Mouse (Mus musculus) lung, adult 2 months (tissue): ENCODE data around the gene Fam3c. TPM values are rescaled to one million over a fixed set of nuclear protein-coding genes. Genes with fewer than 3 reads are reported as not detected.
"Not testable (repeated sequence)": the region's sequence is repeated elsewhere in the genome, so short reads cannot be mapped to it uniquely, and the experiment has no call there.

Experiments
- DNase-seq: peaks from one replicate; pipeline ENCODE4 v3.0.0; 2022
- H3K4me1 ChIP-seq: fragments of 200-500 bp; 2 replicates; pipeline ENCODE4 v1.6.1; 2011; ENCODE audit warnings: low read length; ENCODE audit not compliant: control insufficient read depth, insufficient read depth
- H3K4me3 ChIP-seq: fragments of 200-500 bp; replicated peaks from 2 replicates; pipeline ENCODE3; 2011; ENCODE audit warnings: low read depth, mild to moderate bottlenecking, control low read depth, low read length; ENCODE audit errors: extremely low read depth
- CTCF ChIP-seq: fragments of 200-500 bp; IDR thresholded peaks from 2 replicates; pipeline ENCODE4 v1.5.1; 2011; ENCODE audit warnings: mild to moderate bottlenecking, low read length, control low read depth; ENCODE audit not compliant: insufficient read depth
- POLR2A ChIP-seq: fragments of 200-500 bp; IDR thresholded peaks from 2 replicates; pipeline ENCODE4 v1.6.1; 2011; ENCODE audit warnings: low read depth, mild to moderate bottlenecking, control low read depth, low read length, borderline replicate concordance; ENCODE audit errors: extremely low read depth
- WGBS: fragments of 180-500 bp; shearing (Covaris S2); methylation state at CpG from one replicate; pipeline ENCODE4 v1.1.7; 2018; 5-methylcytosine and 5-hydroxymethylcytosine counted together
- polyA plus RNA-seq: library from polyadenylated mRNA; depleted of rRNA; stranded (reverse); fragments of >200 nt; gene quantifications from 2 replicates; pipeline ENCODE4 v1.2.3, GENCODE M21; 2012; rRNA removed

The Fam3c gene
- polyA plus RNA-seq, 1 experiment: 9.1 TPM

DNA sequence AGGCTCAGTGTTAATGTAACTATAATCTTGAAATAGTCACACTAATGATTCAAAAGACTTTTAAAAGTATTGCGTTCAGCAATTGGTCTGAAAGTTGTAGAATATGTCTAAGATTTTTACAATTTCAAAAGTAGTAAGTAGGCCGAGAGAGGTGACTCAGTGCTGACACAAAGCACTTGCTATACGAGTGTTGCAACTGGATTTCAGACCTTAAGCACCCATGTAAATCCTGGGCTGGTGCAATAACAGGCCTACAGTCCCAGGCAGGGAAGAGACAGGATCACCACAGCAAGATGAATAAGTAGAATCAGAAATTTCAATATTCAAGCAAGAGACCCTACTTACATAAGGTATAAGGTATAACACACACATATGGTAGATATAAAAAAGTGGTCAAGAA is 78.1 kb downstream of the Fam3c start:
- DNase-seq: no peak
- 81% methylated on average over 3 of the region's 3 CpGs for WGBS
- no peak overlapping the region for H3K4me3 ChIP-seq
- H3K4me1 ChIP-seq: no peaks in the 10 kb centered on the region; the same call in 1 of the 2 replicates
- no peak for TF ChIP-seq CTCF
- TF ChIP-seq POLR2A: no peak

DNA sequence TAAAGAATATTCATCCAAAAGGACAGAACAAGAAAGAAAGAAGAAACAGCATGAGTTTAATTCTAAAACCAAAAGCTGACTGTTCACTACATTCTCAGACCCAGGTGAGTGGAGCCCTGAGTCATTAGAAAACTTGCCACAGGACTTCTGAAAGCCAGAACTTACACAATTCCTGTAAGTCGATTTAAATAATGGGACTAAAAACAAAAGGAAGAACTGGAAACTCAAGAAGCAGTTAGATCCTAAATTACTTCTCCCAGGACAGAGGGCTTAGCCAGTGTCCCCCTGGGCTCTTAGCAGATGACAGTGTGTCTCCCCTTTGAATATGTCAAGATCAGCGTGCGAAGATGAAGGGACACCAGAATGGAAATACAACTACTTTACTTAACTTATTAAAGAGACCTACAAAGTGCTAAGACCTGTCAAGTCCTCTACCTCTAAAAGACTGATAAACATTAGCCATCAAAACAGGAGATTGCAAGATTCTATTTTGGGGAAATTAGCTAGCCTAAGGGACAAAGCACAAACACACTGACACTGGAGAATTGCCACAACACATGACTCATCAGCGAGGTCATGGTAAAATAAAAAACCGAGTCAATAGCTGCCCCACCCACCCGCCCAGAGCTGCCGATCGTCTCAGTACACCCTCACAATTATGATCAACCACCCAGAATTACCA is 86.1 kb downstream of the Fam3c start:
- no peaks in the 10 kb centered on the region for H3K4me1 ChIP-seq
- no peak overlapping the region for H3K4me3 ChIP-seq
- WGBS: 49% methylated on average over 8 of the region's 8 CpGs
- TF ChIP-seq CTCF (no peak), POLR2A (no peak)
- no peak for DNase-seq

DNA sequence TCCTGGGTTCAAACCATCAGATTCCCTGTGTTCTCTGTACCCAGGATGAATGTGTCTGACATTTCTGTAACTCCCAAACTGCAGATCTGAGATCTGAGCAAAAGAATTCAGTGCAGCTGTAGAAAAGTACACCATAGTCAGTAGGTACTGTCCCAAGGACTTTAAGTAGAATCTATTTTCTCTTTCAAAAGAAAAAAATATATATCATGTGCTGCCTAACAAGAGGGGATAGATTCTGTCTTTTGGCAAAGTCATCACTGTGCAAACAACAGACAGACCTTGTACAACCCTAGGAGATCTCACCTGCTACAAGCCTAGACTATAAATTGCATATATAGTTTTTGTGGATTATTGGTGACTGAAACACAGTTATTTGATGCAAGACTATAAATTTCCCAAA is 87.4 kb downstream of the Fam3c start:
- Histone ChIP-seq H3K4me3 (no peak overlapping the region), H3K4me1 (no peaks in the 10 kb centered on the region)
- TF ChIP-seq CTCF: no peak
- no peak for TF ChIP-seq POLR2A
- no peak for DNase-seq

DNA sequence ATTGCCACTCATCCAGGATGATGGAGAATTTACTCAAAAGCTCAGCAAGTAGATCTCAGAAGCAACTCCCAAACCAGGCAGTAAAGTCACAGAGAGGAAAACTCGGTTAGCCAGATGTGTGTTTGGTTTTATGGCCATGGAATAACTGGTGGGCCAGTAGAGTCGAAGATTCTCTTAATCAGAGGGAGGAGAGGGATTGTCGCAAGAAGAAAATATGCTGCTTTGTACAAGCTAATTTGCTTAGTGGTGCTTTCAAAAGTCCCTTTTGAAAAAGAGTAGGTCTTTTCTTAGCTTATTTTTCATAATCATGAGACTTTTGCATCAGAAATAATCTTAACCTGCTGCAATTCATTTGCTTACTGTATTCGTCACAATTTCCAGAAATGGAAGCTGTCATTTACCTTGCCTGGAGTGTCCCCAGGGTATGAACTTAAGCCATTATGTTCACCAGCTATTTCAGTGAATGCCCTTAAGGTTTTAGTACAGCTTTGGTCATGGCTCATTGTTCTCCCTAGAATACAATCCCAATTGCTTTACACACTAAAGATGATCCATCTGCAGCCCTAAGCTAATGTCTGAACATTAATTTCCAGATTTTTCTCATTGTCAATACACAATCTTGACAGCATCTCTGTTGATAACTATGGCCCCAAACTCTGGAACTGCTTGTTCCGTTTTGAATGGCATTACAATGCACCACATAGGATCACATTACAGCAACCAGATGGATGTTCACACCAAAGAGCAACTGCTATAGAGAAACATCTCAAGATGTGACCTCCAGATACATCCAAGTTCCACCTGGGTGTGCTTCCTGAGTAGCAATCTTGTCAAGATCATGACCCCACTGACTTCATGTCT is 88.0 kb downstream of the Fam3c start:
- TF ChIP-seq POLR2A (no peak), CTCF (no peak)
- Histone ChIP-seq H3K4me1 (no peaks in the 10 kb centered on the region), H3K4me3 (no peak overlapping the region)
- WGBS: 74% methylated on average over 5 of the region's 5 CpGs
- no peak for DNase-seq

DNA sequence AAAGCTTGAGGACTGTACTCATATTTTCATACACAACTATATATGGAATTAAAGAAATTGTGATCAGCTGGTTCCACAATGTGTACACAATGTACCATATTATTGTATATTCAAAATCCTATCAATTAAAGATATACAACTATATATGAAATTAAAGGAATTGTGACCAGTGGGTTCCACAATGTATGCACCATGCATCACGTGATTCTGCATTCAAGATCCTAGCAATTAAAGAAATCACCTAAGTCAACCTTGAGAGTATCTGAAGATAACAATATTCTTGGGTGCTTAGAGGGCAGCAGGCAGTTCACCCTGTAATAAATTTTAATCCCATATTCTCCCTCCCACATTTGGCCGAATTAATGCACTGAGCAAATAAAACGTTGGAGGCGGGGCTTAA is 90.0 kb downstream of the Fam3c start:
- TF ChIP-seq POLR2A: no peak
- no peak for TF ChIP-seq CTCF
- Histone ChIP-seq H3K4me3 (no peak overlapping the region), H3K4me1 (no peaks in the 10 kb centered on the region)
- DNase-seq: no peak
- 84% methylated on average over 4 of the region's 4 CpGs for WGBS

DNA sequence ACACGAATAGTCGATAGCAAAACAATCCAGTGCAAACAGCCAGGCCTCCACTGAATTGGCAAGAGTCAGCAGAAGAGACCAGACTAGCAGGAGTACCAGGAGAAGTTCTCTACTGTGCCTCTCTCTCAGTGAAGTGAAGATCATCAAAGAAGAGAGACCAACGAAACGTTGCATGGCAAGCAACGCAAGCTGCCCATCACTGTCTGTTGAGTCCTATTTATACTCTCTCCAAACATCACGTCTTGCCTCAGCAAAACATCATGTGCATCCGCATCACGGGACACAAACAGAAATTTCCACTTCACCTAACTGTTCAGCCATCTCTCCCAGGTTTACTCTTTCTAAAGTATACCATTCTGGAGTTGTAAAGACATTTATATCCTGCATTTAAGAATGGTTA is 91.9 kb downstream of the Fam3c start:
- 81% methylated on average over 8 of the region's 8 CpGs for WGBS
- H3K4me3 ChIP-seq: not testable (repeated sequence)

DNA sequence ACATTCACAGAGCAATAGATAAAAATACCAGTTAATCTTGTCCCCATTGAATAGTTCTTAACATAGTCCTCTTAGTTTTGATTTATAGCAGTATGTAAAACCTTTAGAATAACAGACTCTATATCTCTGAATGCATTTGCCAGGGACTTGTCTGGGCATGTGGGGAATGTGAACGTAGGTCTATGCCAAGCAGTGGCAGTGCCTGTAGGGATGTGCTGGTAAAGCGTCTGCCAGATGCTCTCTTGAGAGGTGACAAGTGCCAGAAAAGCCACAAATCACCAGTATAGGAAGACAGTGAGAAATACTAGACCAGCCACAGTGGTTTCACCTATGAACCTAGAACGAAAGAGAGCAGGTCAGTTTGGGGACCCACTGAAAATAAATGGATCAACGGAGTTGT is 93.5 kb downstream of the Fam3c start:
- TF ChIP-seq CTCF (no peak), POLR2A (no peak)
- H3K4me3 ChIP-seq: no peak overlapping the region
- H3K4me1 ChIP-seq: no peaks in the 10 kb centered on the region
- WGBS: 68% methylated on average over 4 of the region's 4 CpGs
- DNase-seq: no peak

More for the DNA sequence above, 91.9 kb downstream of the Fam3c start:
- DNase-seq, H3K4me1 ChIP-seq: not testable (repeated sequence)

DNA sequence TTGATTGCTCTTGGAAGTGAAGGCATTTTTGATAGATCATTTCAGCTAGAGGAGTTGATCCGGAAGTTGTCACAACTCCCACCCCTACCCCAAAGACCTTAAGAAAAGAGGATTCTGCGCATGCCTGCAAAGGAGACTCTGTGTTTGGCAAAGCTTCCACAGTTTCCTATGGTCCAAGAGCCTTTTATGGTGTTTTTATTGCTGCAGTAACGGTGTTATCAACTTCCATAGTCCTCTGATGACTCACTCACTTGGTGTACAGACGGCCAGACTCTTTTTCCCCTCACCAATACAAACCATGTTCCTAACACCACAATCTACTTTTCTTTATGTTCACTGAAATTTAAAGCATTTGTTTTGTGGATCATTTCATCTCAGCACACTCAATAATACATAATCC is 97.3 kb downstream of the Fam3c start:
- no peaks in the 10 kb centered on the region for H3K4me1 ChIP-seq
- no peak for DNase-seq
- TF ChIP-seq POLR2A (no peak), CTCF (no peak)
- 62% methylated on average over 4 of the region's 4 CpGs for WGBS
- no peak overlapping the region for H3K4me3 ChIP-seq

Other genes starting within 250 kb of the Fam3c start
- gene Wnt16, start 68.0 kb downstream of the Fam3c start, polyA plus RNA-seq: 0.19 and 0.54 TPM in 2 replicates